Mouse (Mus musculus) megakaryocyte, adult 5-6 weeks (primary cell): ENCODE results near the gene Mars. TPM values are rescaled to one million over a fixed set of nuclear protein-coding genes. Genes with fewer than 3 reads are reported as not detected.

Experiments used
- ATAC-seq: 2 replicates; pipeline ENCODE4 v1.8.0; 2016; ENCODE audit warnings: mild to moderate bottlenecking, inconsistent platforms; ENCODE audit not compliant: poor library complexity, severe bottlenecking
- total RNA-seq, 2 experiments: library from RNA; stranded (forward) in 1 of 2; stranded (reverse) in 1 of 2; fragments of 153-499, 151-499 nt in 1 of 2; fragments of 221-1000, 200-1000 nt in 1 of 2; gene quantifications; 2 replicates each; pipeline versions ENCODE4 v1.2.3 to v1.2.4; 2015 to 2017

Gene Mars
- total RNA-seq (2015), result 38.4 and 47.8 TPM in 2 replicates
- total RNA-seq (2017), result 80.3 and 95.2 TPM in 2 replicates

GRCm38 (mm10) chr10:127311476-127312355 lies at the start of gene Mars:
Gene Mars, minus strand, starts transcription at chr10:127311786.
- ATAC-seq, result peak; percentile 89

DNA sequence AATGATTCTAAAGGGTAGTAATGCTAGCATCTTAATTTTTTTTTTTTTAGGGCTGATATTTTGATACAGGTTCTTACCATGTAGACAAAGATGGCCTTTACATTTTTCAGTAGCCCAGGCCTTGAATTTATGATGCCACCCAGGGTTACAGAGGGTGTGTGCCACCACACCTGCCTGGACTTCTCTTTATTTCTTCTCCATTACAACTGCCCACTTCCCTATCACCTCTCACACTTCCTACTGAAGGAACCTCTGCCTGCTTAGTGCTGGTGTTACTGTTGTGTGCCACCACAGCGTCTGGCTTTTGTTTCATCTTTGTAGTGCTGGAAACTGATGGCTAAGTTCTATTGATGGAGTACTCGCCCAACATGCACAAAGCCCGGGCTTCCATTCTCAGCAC lies 49.1 kb upstream of the Mars start:
- peak; percentile 93 for ATAC-seq

GRCm38 (mm10) chr10:127355336-127355735 lies 43.8 kb upstream of the Mars start:
- ATAC-seq, result no peak

- ATAC-seq, result no peak; the same call in 1 of the 2 replicates
These were observed 42.6 kb upstream of the Mars start, which contains the start of gene Inhbe for GRCm38 (mm10) chr10:127353909-127354895. Gene Inhbe, minus strand, starts transcription at chr10:127354411.

DNA sequence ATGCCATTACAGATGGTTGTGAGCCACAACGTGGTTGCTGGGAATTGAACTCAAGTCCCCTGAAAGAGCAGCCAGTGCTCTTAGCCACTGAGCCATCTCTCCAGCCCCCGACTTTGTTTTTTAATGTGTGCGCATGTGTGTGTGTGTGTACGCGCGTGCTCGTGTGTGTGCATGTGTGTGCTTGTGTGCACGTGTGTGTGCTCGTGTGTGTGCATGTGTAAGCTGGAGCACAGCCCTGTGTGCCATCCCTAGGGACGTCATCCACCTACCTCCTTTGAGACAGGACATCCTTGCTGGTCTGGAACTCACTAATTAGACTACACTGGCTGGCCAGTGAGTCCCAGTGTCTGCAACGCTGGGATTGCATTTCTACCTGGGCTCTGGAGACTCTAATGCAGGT lies 41.2 kb upstream of the Mars start:
- ATAC-seq, result no peak

DNA sequence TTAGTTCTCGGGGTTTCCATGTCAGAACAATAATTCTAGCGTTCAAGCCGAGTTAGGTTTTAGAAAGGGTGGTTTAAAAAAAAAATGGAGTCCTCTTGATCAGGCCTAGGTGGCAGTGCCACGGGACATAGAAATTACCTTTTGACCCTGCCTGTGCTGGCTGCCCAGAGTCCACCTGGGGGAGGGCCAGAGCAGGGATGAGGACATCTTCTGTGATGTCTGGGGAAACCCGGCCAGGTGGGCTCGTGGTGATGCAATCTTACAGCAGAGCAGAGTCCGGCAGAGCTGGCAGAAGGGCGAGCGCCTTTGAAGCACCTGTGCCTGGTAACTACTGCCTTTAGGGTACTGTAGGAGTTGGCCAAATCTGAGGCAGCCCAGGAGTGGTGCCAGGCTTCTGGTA lies 40.6 kb upstream of the Mars start:
- ATAC-seq, result no peak

GRCm38 (mm10) chr10:127351719-127352118 lies 40.1 kb upstream of the Mars start:
- no peak for ATAC-seq

DNA sequence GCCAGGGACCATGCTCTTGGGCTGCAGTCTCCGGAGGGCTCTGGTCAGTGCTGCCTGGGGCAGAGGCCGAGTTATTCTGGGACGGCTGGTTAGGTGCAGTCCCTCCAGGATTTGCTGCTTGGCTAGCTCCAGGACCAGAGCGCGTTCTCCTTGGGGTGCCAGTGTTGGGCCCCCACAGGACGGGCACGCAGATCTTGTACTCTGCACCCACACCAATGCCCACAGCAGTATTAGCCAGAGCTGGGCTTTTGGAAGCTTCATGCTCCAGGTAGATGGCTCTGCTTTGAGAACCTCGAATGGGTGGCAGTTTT lies 39.7 kb upstream of the Mars start:
- no peak for ATAC-seq

GRCm38 (mm10) chr10:127350594-127351284 lies 39.2 kb upstream of the Mars start:
- ATAC-seq, result peak; percentile 93

GRCm38 (mm10) chr10:127349810-127350209 lies 38.2 kb upstream of the Mars start:
- no peak for ATAC-seq

- no peak for ATAC-seq
These were observed 37.4 kb upstream of the Mars start for GRCm38 (mm10) chr10:127348957-127349356.

GRCm38 (mm10) chr10:127346173-127346572 lies 34.6 kb upstream of the Mars start:
- ATAC-seq, result no peak

GRCm38 (mm10) chr10:127343029-127343428 lies 31.4 kb upstream of the Mars start:
- ATAC-seq, result no peak

DNA sequence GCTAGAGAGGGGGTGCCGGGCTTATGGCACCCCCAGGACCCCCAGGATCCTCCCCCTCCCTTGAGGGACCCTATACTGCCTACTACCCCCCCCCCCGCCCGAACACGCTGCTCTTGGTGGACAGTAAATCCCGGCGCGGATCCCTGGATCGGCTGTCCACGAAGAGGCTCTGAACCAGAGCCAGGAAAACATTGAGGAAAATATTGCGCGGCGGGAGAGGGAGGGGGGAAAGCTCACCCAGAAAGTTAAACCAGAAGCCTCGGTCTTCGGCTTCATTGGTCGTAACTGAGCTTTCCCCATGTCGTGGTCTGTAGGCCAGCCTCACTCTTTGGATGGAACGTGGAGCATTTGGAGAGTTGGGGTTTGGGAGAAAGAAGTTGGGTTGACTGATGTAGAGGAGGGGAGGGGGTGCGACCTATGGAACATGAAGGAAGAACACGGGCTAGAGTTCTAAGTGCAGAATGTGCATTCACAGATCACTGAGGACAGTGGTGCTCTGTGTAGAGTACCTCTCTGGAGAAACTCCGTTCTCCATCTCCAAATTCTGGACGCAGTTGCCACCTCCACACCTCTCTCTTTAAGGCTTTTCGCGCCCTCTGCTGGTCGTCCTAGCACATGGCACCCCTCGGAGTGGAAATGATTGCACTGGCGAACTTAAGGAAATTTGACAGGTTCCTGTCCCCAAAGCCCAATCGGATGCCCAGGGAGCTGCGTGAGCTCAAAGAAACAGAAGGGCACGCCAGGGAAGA lies 30.5 kb upstream of the Mars start, which contains the start of gene Gli1:
Gene Gli1, minus strand, starts transcription at position 84 of the 749 bp plus-strand sequence.
- peak; percentile 75 for ATAC-seq

GRCm38 (mm10) chr10:127341360-127341690 lies 29.7 kb upstream of the Mars start:
- ATAC-seq, result no peak

- ATAC-seq, result no peak
These were observed 29.2 kb upstream of the Mars start for GRCm38 (mm10) chr10:127340577-127341359.

DNA sequence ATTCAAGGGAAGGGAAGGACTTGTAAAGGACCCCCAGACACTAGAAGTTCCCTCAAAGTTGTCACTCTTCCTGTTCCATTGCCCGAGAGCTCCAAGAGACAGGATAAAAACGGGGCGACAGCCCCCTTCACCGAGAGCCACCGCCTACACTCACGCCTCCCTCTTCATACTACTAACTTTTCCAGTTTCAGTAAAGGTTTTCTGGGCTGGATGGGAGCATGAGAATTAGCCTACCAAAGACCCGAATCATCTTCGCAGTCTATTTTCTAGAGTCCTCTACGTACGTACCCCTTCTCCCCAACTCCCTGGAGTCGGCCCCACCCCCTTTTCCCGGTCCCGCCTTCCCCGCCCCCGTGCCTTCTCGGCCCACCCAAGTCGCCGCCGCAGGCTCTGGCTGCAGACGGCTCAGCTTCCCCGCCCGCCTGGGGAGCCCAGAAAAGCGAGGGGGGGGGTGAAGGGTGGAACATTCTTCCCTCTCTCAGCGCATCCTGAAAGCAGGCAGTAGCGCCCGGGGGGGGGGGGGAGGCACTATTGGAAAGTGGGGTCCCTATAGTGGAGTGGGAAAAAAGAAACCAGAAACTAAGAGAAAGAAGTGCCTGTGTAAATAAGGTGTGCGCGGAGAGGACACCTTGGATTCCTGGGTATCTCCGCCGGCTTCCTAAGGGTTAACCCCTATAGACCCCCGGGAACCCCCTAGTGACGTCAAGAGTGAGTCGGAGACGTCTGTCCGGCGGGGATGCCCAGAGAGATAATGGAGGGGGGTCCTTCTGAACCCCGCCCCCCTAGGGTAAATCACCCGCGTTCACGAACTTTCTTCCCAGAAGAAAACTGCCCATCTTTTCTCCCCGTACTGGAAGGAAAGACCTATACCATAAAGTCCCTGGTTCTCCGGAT lies 28.3 kb upstream of the Mars start:
- ATAC-seq, result no peak

- peak; percentile 88 for ATAC-seq
These were observed 27.5 kb upstream of the Mars start for GRCm38 (mm10) chr10:127338930-127339682.
